Mouse (Mus musculus) midbrain, embryonic 14.5 days (tissue): Measurements from ENCODE around the gene Abcc8. TPM values are rescaled to one million over a fixed set of nuclear protein-coding genes. Genes with fewer than 3 reads are reported as not detected.

Source experiments
- ATAC-seq: fragments of 200-750 bp; cut with Nextera tagmentation; 2 replicates; pipeline ENCODE4 v1.8.0; 2017; ENCODE audit warnings: moderate number of reproducible peaks, moderate library complexity; ENCODE audit not compliant: low FRiP score, low TSS enrichment
- DNase-seq: peaks from one replicate; pipeline ENCODE4 v3.0.0-alpha.2; 2015
- H3K27ac ChIP-seq: fragments of 300-500 bp; sonication (generic); replicated peaks from 2 replicates; pipeline ENCODE4 v1.5.1; 2014; ENCODE audit warnings: mild to moderate bottlenecking, low read depth, low read length, moderate library complexity
- H3K27me3 ChIP-seq: fragments of 300-500 bp; sonication (generic); 2 replicates; pipeline ENCODE4 v1.6.1; 2014; ENCODE audit warnings: low read length, control low read depth, mixed read lengths; ENCODE audit not compliant: control insufficient read depth, insufficient read depth
- H3K36me3 ChIP-seq: fragments of 300-500 bp; sonication (generic); 2 replicates; pipeline ENCODE4 v1.6.1; 2014; ENCODE audit warnings: low read length, control low read depth; ENCODE audit not compliant: control insufficient read depth, insufficient read depth
- H3K4me1 ChIP-seq: fragments of 300-500 bp; sonication (generic); 2 replicates; pipeline ENCODE4 v1.6.1; 2014; ENCODE audit warnings: mild to moderate bottlenecking, antibody characterized with exemption, low read length, control low read depth; ENCODE audit not compliant: control insufficient read depth, insufficient read depth
- H3K4me2 ChIP-seq: fragments of 300-500 bp; sonication (generic); 2 replicates; pipeline ENCODE4 v1.6.1; 2014; ENCODE audit warnings: mild to moderate bottlenecking, low read length, moderate library complexity
- H3K4me3 ChIP-seq: fragments of 300-500 bp; sonication (generic); replicated peaks from 2 replicates; pipeline ENCODE4 v1.5.1; 2014; ENCODE audit warnings: low read depth, low read length
- H3K9ac ChIP-seq: fragments of 300-500 bp; sonication (generic); replicated peaks from 2 replicates; pipeline ENCODE4 v1.6.1; 2014; ENCODE audit warnings: mild to moderate bottlenecking, low read length, moderate library complexity
- H3K9me3 ChIP-seq: fragments of 300-500 bp; sonication (generic); 2 replicates; pipeline ENCODE4 v1.6.1; 2016; ENCODE audit warnings: low read length, control low read depth, mixed read lengths; ENCODE audit not compliant: control insufficient read depth
- WGBS: fragments of 180-500 bp; shearing (Covaris S2); extraction: QIAGEN DNeasy Blood & Tissue Kit; methylation state at CpG from one replicate; pipeline ENCODE4 v1.1.7; 2014; 5-methylcytosine and 5-hydroxymethylcytosine counted together
- polyA plus RNA-seq: library from polyadenylated mRNA; unstranded; fragments of >200 nt; fragmentation: Nextera tagmentation; extraction: Ambion mirVana; gene quantifications from 2 replicates; pipeline ENCODE4 v1.2.1, GENCODE M21; 2014

Abcc8 gene
- polyA plus RNA-seq, 1 experiment from 2014 or later, result 3.0 TPM

- Histone ChIP-seq H3K4me3 (no peak overlapping the region), H3K9me3 (no peaks in the 10 kb centered on the region), H3K4me1 (peaks cover 5% of the 10 kb centered on the region; the same call in 1 of the 2 replicates), H3K4me2 (no peak overlapping the region), H3K27ac (no peak overlapping the region), H3K27me3 (peaks cover 18% of the 10 kb centered on the region; the same call in 1 of the 2 replicates), H3K36me3 (no peaks in the 10 kb centered on the region), H3K9ac (no peak overlapping the region)
- DNase-seq (no peak), ATAC-seq (no peak)
- 93% methylated on average over 19 of the region's 19 CpGs for WGBS
Measured at GRCm38 (mm10) chr7:46098919-46099286, 80.9 kb downstream of the Abcc8 start.

GRCm38 (mm10) chr7:46098221-46098918 is 81.5 kb downstream of the Abcc8 start:
- peaks cover 1% of the 10 kb centered on the region; the same call in 1 of the 2 replicates for H3K4me1 ChIP-seq
- peaks cover 18% of the 10 kb centered on the region; the same call in 1 of the 2 replicates for H3K27me3 ChIP-seq
- H3K27ac ChIP-seq, result no peak overlapping the region
- no peak overlapping the region for H3K9ac ChIP-seq
- H3K4me3 ChIP-seq, result no peak overlapping the region
- no peaks in the 10 kb centered on the region for H3K9me3 ChIP-seq
- no peak for ATAC-seq
- 90% methylated on average over 19 of the region's 19 CpGs for WGBS
- no peak overlapping the region; the same call in 1 of the 2 replicates for H3K4me2 ChIP-seq
- DNase-seq, result no peak
- no peaks in the 10 kb centered on the region for H3K36me3 ChIP-seq

DNA sequence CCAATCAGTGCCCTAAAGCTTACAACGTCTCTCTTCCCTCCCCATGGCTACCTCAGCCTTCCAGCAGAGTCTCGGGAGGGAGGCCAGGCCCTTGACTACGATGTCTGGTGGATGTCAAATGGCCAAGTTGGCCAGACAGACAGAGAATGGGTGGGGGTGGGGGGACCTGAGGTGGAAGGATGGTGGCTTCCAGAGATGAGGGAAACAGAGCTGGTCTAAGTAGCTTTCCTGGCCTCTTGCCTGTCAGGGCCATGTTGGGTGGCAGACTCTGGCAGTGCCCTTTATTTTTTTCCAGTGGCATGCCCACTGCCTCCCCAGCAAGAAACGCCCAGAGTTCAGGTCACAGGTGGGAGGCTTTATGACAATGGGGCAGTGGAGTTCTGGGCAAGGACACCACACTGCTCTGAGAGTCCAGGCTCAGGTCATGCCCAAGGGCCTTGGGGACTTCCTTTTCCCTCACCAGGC is 82.5 kb downstream of the Abcc8 start:
- no peak for DNase-seq
- peaks cover 18% of the 10 kb centered on the region; the same call in 1 of the 2 replicates for H3K27me3 ChIP-seq
- ATAC-seq, result no peak
- H3K27ac ChIP-seq, result no peak overlapping the region
- H3K4me1 ChIP-seq, result peaks cover 9% of the 10 kb centered on the region
- no peak overlapping the region for H3K4me2 ChIP-seq
- H3K9me3 ChIP-seq, result no peaks in the 10 kb centered on the region
- WGBS, result 62% methylated on average over 4 of the region's 4 CpGs
- no peak overlapping the region for H3K9ac ChIP-seq
- H3K4me3 ChIP-seq, result no peak overlapping the region
- H3K36me3 ChIP-seq, result no peaks in the 10 kb centered on the region

- Histone ChIP-seq H3K4me2 (no peak overlapping the region), H3K27me3 (peaks cover 18% of the 10 kb centered on the region; the same call in 1 of the 2 replicates), H3K27ac (no peak overlapping the region), H3K9ac (no peak overlapping the region), H3K36me3 (no peaks in the 10 kb centered on the region), H3K4me1 (peaks cover 9% of the 10 kb centered on the region), H3K9me3 (no peaks in the 10 kb centered on the region), H3K4me3 (no peak overlapping the region)
- ATAC-seq, result no peak
- peak; percentile 91 for DNase-seq
- WGBS, result 2% methylated on average over 4 of the region's 4 CpGs
Measured at GRCm38 (mm10) chr7:46096136-46096535, 83.7 kb downstream of the Abcc8 start.

DNA sequence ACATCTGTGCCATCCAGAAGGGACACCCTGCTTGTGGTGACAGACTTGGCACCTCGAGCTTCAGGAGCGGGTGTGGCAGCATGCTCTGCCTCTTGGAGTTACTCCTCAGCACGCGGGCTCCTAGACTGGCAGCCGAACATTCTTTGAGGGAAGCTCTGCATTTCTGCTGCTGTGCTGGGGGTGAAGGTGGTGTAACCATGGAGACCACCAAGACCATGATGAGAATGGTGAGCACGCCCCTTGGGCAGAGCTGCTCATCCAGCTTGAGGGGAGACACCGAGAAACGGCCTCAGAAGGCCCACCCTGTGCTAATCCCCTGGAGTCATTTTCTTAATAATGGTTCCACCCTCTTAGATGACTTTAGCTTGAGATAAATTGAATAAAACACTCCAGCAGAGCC is 87.0 kb downstream of the Abcc8 start:
- DNase-seq, result peak; percentile 39

DNA sequence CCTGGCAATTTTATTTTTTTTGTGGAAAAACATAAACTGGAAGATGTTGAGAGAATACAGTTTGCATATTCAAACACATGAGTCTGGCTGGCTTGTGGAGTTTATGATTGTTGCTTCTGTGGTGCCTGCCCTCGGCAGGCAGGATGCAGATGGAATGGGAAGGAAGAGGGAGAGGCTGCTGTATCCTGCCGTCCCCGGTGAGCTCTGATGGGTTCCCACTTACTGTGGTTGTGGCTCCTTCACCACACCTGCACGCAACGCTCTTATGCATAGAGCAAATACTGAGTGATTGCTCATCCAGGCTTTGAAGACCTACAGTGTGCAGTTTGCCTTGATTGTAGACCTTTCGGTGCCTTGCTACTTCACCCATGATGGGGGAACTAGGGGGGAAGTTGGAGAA is 91.6 kb downstream of the Abcc8 start:
- H3K4me3 ChIP-seq, result no peak overlapping the region
- peaks cover 10% of the 10 kb centered on the region for H3K36me3 ChIP-seq
- H3K9ac ChIP-seq, result no peak overlapping the region
- H3K9me3 ChIP-seq, result peaks cover 10% of the 10 kb centered on the region
- H3K27me3 ChIP-seq, result no peaks in the 10 kb centered on the region
- WGBS, result 91% methylated on average over 6 of the region's 6 CpGs
- no peak overlapping the region for H3K4me2 ChIP-seq
- peaks cover 7% of the 10 kb centered on the region for H3K4me1 ChIP-seq
- no peak overlapping the region for H3K27ac ChIP-seq
- DNase-seq, result no peak
- no peak for ATAC-seq

More for the DNA sequence above, 87.0 kb downstream of the Abcc8 start:
- Histone ChIP-seq H3K9me3 (peaks cover 10% of the 10 kb centered on the region), H3K9ac (no peak overlapping the region), H3K36me3 (no peaks in the 10 kb centered on the region), H3K4me2 (no peak overlapping the region), H3K4me3 (no peak overlapping the region), H3K27ac (no peak overlapping the region), H3K4me1 (peaks cover 9% of the 10 kb centered on the region), H3K27me3 (peaks cover 18% of the 10 kb centered on the region; the same call in 1 of the 2 replicates)
- WGBS, result 7% methylated on average over 8 of the region's 8 CpGs
- no peak for ATAC-seq

DNA sequence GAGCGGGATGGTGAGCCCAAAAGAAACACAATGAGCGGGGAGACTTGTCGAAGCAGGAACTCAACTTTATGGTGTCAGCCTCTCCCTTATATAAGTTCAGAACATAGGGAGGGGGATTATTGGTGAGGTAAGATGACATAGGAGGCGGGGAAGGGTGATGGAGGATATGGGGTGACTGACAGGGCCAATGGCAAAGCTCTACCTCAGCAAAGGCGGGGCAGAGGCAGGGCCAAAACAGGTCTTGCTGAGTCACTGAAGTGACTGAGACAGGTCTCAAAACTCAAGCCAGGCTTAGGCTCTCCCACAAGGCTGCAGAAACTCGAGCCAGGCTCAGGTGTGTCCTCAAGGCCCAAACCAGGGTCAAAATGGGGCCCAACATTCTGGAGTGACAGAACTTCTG is 93.5 kb downstream of the Abcc8 start:
- WGBS, result 92% methylated on average over 6 of the region's 6 CpGs
- no peak for DNase-seq
- H3K27ac ChIP-seq, result no peak overlapping the region
- H3K9ac ChIP-seq, result no peak overlapping the region
- peaks cover 28% of the 10 kb centered on the region for H3K36me3 ChIP-seq
- no peaks in the 10 kb centered on the region for H3K4me1 ChIP-seq
- no peak overlapping the region for H3K4me2 ChIP-seq
- no peaks in the 10 kb centered on the region for H3K27me3 ChIP-seq
- H3K4me3 ChIP-seq, result no peak overlapping the region
- ATAC-seq, result no peak
- H3K9me3 ChIP-seq, result peaks cover 10% of the 10 kb centered on the region

GRCm38 (mm10) chr7:46084839-46085513 is 94.9 kb downstream of the Abcc8 start:
- H3K27me3 ChIP-seq, result no peaks in the 10 kb centered on the region
- H3K4me2 ChIP-seq, result no peak overlapping the region
- DNase-seq (no peak), ATAC-seq (no peak)
- H3K9ac ChIP-seq, result no peak overlapping the region
- peaks cover 10% of the 10 kb centered on the region for H3K9me3 ChIP-seq
- H3K36me3 ChIP-seq, result peaks cover 42% of the 10 kb centered on the region
- no peaks in the 10 kb centered on the region for H3K4me1 ChIP-seq
- H3K27ac ChIP-seq, result no peak overlapping the region
- no peak overlapping the region for H3K4me3 ChIP-seq
- WGBS, result 76% methylated on average over 16 of the region's 16 CpGs
